In genomic region chr10:126935121-126935520, GRCm38 (mm10) we compare ENCODE assay signal across 9 mouse cellular contexts. TPM values are rescaled to one million over a fixed set of nuclear protein-coding genes. Genes with fewer than 3 reads are reported as not detected.
DNase-seq lines count a peak whose midpoint lies in the region; ATAC-seq and TF ChIP-seq lines count a peak whose summit lies in the region.
"Had no signal": no experiment of that assay in that cellular context is flagged by ENCODE, and none has a peak within 500 bp of the region (broad histone marks: within the 10 kb centered on the region; RNA-seq: fewer than 3 reads in every experiment).

No protein-coding gene starts in this region.

- 0 out of 2 replicates have a peak overlapping the region, but pooled peaks have one; percentile 35 for H3K9ac ChIP-seq in kidney, embryonic 14.5 days (ENCODE audit: low read depth, low read length)
- H3K9ac ChIP-seq in embryonic facial prominence, embryonic 13.5 days = peak overlapping the region; percentile 27
- H3K9ac ChIP-seq in limb, embryonic 13.5 days = peak overlapping the region; percentile 31; the same call in 1 of the 2 replicates
- H3K9ac ChIP-seq: liver, postnatal 0 days had no signal

- H3K27me3 ChIP-seq in kidney, embryonic 14.5 days (ENCODE audit: control insufficient read depth, insufficient read depth, low read length) = no peaks in the 10 kb centered on the region
- H3K27me3 ChIP-seq in embryonic facial prominence, embryonic 13.5 days = no peaks in the 10 kb centered on the region
- no peaks in the 10 kb centered on the region for H3K27me3 ChIP-seq in limb, embryonic 13.5 days

- DNase-seq in kidney, postnatal 36 days = no peak
- DNase-seq in urinary bladder, postnatal 25 days (ENCODE audit: low spot score) = no peak
- no peak for DNase-seq in gastrocnemius, postnatal 14 days
- DNase-seq: liver, postnatal 0 days had no signal

- H3K9me3 ChIP-seq in kidney, embryonic 14.5 days (ENCODE audit: control insufficient read depth, low read length) = peaks cover 3% of the 10 kb centered on the region; the same call in 1 of the 2 replicates
- 0 out of 2 replicates have a peak, but pooled peaks cover 3% of the 10 kb centered on the region for H3K9me3 ChIP-seq in embryonic facial prominence, embryonic 13.5 days
- peaks cover 5% of the 10 kb centered on the region; the same call in 1 of the 2 replicates for H3K9me3 ChIP-seq in limb, embryonic 13.5 days
- H3K9me3 ChIP-seq: G1E had no signal

- intact Hi-C loops in gastrocnemius, postnatal 14 days (cut with DNase I; ENCODE audit: low total_unique reads) = loop anchor here (5.0 kb wide), 1 partner anchor 37 kb away; no protein-coding TSS in a partner anchor

- WGBS in kidney, embryonic 14.5 days = 51% methylated on average over 8 of the region's 8 CpGs
- 72% methylated on average over 8 of the region's 8 CpGs for WGBS in embryonic facial prominence, embryonic 13.5 days
- 53% methylated on average over 8 of the region's 8 CpGs for WGBS in limb, embryonic 13.5 days

- ATAC-seq in kidney, embryonic 14.5 days (ENCODE audit: low FRiP score, low TSS enrichment) = no peak
- peak; percentile 17; the same call in 1 of the 2 replicates for ATAC-seq in embryonic facial prominence, embryonic 13.5 days (ENCODE audit: insufficient number of reproducible peaks, insufficient read depth, low FRiP score, low TSS enrichment, low read depth)
- no peak for ATAC-seq in limb, embryonic 13.5 days (ENCODE audit: low FRiP score, low read depth)
- ATAC-seq: liver, postnatal 0 days had no signal

- no peaks in the 10 kb centered on the region for H3K36me3 ChIP-seq in kidney, embryonic 14.5 days (ENCODE audit: control insufficient read depth, insufficient read depth, low read length)
- H3K36me3 ChIP-seq in embryonic facial prominence, embryonic 13.5 days = no peaks in the 10 kb centered on the region
- no peaks in the 10 kb centered on the region for H3K36me3 ChIP-seq in limb, embryonic 13.5 days
- H3K36me3 ChIP-seq: G1E had no signal

- no peak for TF ChIP-seq CTCF in cortical plate, adult 2 months (IDR thresholded peaks at IDR 0.05; ENCODE audit: extremely low read depth, insufficient read depth, low read length)

- H3K4me2 ChIP-seq in kidney, embryonic 14.5 days (replicated peaks; ENCODE audit: low read depth, low read length) = no peak overlapping the region
- peak overlapping the region; percentile 31 for H3K4me2 ChIP-seq in embryonic facial prominence, embryonic 13.5 days
- H3K4me2 ChIP-seq in limb, embryonic 13.5 days (replicated peaks) = peak overlapping the region; percentile 28

- TF ChIP-seq POLR2A in cortical plate, adult 2 months (IDR thresholded peaks at IDR 0.05; ENCODE audit: extremely low read depth, insufficient read depth, low read length) = no peak

- peak overlapping the region; percentile 91 for H3K27ac ChIP-seq in kidney, embryonic 14.5 days (ENCODE audit: low read depth, low read length)
- peak overlapping the region; percentile 91 for H3K27ac ChIP-seq in cortical plate, adult 2 months (ENCODE audit: insufficient read depth, low read length)
- H3K27ac ChIP-seq in embryonic facial prominence, embryonic 13.5 days = peak overlapping the region; percentile 98
- peak overlapping the region; percentile 94 for H3K27ac ChIP-seq in limb, embryonic 13.5 days

- H3K4me1 ChIP-seq in kidney, embryonic 14.5 days (ENCODE audit: control insufficient read depth, insufficient read depth, low read length) = peaks cover 36% of the 10 kb centered on the region
- H3K4me1 ChIP-seq in cortical plate, adult 2 months (ENCODE audit: control insufficient read depth, insufficient read depth, low read length) = peaks cover 8% of the 10 kb centered on the region
- peaks cover 52% of the 10 kb centered on the region for H3K4me1 ChIP-seq in embryonic facial prominence, embryonic 13.5 days
- H3K4me1 ChIP-seq in limb, embryonic 13.5 days = peaks cover 50% of the 10 kb centered on the region

- H3K4me3 ChIP-seq in kidney, embryonic 14.5 days (ENCODE audit: low read length) = no peak overlapping the region
- H3K4me3 ChIP-seq in cortical plate, adult 2 months (ENCODE audit: insufficient read depth, low read length) = no peak overlapping the region
- no peak overlapping the region for H3K4me3 ChIP-seq in embryonic facial prominence, embryonic 13.5 days
- H3K4me3 ChIP-seq in limb, embryonic 13.5 days = no peak overlapping the region

RNA-seq across cellular contexts. Expression of gene Atp23, which starts 34.0 kb away (rescaled TPM):
- polyA plus RNA-seq in kidney, embryonic 14.5 days (2014; fragmentation: Nextera tagmentation; extraction: Ambion mirVana) = 22.7 and 26.8 TPM in 2 replicates
- 10.3 and 10.4 TPM in 2 replicates for polyA plus RNA-seq in cortical plate, adult 2 months (2012; rRNA removed)
- 19.7 and 19.9 TPM in 2 replicates for polyA plus RNA-seq in embryonic facial prominence, embryonic 13.5 days (2015; fragmentation: Nextera tagmentation; extraction: Ambion mirVana)
- polyA plus RNA-seq in limb, embryonic 13.5 days (2015; fragmentation: Nextera tagmentation; extraction: Ambion mirVana) = 18.9 and 20.5 TPM in 2 replicates
- 1 to 10 TPM; 1.6 to 2.9 TPM for total RNA-seq in gastrocnemius, postnatal 14 days (2021)

RNA-seq across cellular contexts. Expression of gene Ctdsp2, which starts 43.4 kb away (rescaled TPM):
- polyA plus RNA-seq in kidney, embryonic 14.5 days (2014; fragmentation: Nextera tagmentation; extraction: Ambion mirVana) = 81.1 and 112 TPM in 2 replicates
- polyA plus RNA-seq in cortical plate, adult 2 months (2012; rRNA removed) = 76.5 TPM in 2 replicates
- polyA plus RNA-seq in embryonic facial prominence, embryonic 13.5 days (2015; fragmentation: Nextera tagmentation; extraction: Ambion mirVana) = 84.8 and 87.4 TPM in 2 replicates
- polyA plus RNA-seq in limb, embryonic 13.5 days (2015; fragmentation: Nextera tagmentation; extraction: Ambion mirVana) = 78.2 and 78.9 TPM in 2 replicates
- 100 to 1,000 TPM in 1 of 2 experiments, 10 to 100 TPM in 1; 98.5 to 102 TPM for total RNA-seq in gastrocnemius, postnatal 14 days (2021)
